ENCODE assay signal across 14 mouse cellular contexts in the genomic region with DNA sequence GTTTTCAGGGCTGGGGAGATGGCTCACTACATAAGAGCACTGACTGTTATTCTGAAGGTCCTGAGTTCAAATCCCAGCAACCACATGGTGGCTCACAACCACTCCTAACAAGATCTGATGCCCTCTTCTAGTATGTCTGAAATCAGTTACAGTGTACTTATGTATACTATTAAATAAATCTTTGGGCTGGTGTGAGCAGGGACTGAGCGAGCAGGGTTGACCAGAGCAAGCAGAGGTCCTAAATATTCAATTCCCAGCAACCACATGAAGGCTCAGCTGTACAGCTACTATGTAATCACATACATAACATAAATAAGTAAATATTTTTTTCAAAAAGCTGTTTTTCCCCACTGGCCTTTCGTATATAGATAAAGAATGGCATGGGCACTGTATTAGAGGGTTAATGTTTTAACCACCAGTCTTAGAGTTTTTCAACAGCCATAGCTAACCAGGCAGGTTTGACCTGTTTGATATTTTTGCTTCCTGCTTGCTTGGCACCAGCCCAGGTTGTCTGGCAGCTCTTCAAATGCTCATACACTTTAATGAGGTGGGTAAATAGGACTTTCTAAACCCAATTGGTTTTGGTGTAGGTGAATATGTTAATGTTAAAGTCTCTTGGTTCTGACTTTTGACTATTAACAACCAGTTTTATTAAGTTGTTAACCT.
DNase-seq lines count a peak whose midpoint lies in the region; ATAC-seq lines count a peak whose summit lies in the region.
"Had no signal": no experiment of that assay in that cellular context is flagged by ENCODE, and none has a peak within 500 bp of the region (broad histone marks: within the 10 kb centered on the region; RNA-seq: fewer than 3 reads in every experiment).

No protein-coding gene starts in this region.

- no peaks in the 10 kb centered on the region for H3K4me1 ChIP-seq in lung, embryonic 15.5 days
- H3K4me1 ChIP-seq in heart, embryonic 10.5 days: no peaks in the 10 kb centered on the region
- H3K4me1 ChIP-seq: heart, embryonic 12.5 days; liver, embryonic 15.5 days had no signal

- H3K4me2 ChIP-seq in lung, embryonic 15.5 days: no peak overlapping the region
- H3K4me2 ChIP-seq: heart, embryonic 12.5 days; liver, embryonic 15.5 days had no signal

- DNase-seq in cerebellum, postnatal 25 days: peak; percentile 60 to 75
- no peak for DNase-seq in cerebellum, adult 9-10 months
- DNase-seq in kidney, adult 9 months: peak; percentile 84
- peak; percentile 42 for DNase-seq in testis, postnatal 10 days (ENCODE audit: low spot score)
- DNase-seq in right cerebral cortex, adult 18-20 months: no peak
- no peak for DNase-seq in heart, embryonic 10.5 days (ENCODE audit: low spot score)
- no peak for DNase-seq in right cerebral cortex, postnatal 36 days (ENCODE audit: low spot score in 2 of 2)
- DNase-seq: adrenal gland, postnatal 10 days; cerebellum, adult 11 months; layer of hippocampus, postnatal 36 days had no signal

- no peak overlapping the region for H3K9ac ChIP-seq in lung, embryonic 15.5 days
- H3K9ac ChIP-seq: heart, embryonic 12.5 days; liver, embryonic 15.5 days had no signal

- peak; percentile 76; the same call in 1 of the 2 replicates for ATAC-seq in lung, embryonic 15.5 days (ENCODE audit: borderline replicate concordance, extremely low read depth, low FRiP score, low TSS enrichment)
- ATAC-seq: hindbrain, embryonic 16.5 days had no signal

- no peaks in the 10 kb centered on the region for H3K36me3 ChIP-seq in lung, embryonic 15.5 days
- no peaks in the 10 kb centered on the region for H3K36me3 ChIP-seq in heart, embryonic 10.5 days
- H3K36me3 ChIP-seq: heart, embryonic 12.5 days; liver, embryonic 15.5 days had no signal

- no peaks in the 10 kb centered on the region for H3K9me3 ChIP-seq in lung, embryonic 15.5 days
- no peaks in the 10 kb centered on the region for H3K9me3 ChIP-seq in heart, embryonic 10.5 days
- H3K9me3 ChIP-seq: heart, embryonic 12.5 days; liver, embryonic 15.5 days had no signal

- H3K4me3 ChIP-seq in lung, embryonic 15.5 days: no peak overlapping the region
- H3K4me3 ChIP-seq in heart, embryonic 10.5 days: no peak overlapping the region
- H3K4me3 ChIP-seq: heart, embryonic 12.5 days; liver, embryonic 15.5 days had no signal

- H3K27ac ChIP-seq in lung, embryonic 15.5 days: no peak overlapping the region
- H3K27ac ChIP-seq in heart, embryonic 10.5 days: no peak overlapping the region
- H3K27ac ChIP-seq: liver, embryonic 15.5 days had no signal

- H3K27me3 ChIP-seq in lung, embryonic 15.5 days: no peaks in the 10 kb centered on the region
- H3K27me3 ChIP-seq in heart, embryonic 10.5 days (ENCODE audit: insufficient read depth, poor library complexity, severe bottlenecking): no peaks in the 10 kb centered on the region
- H3K27me3 ChIP-seq: heart, embryonic 12.5 days; liver, embryonic 15.5 days had no signal

- 56% methylated on average over 2 of the region's 2 CpGs for WGBS in lung, embryonic 15.5 days
- 83% methylated on average over 2 of the region's 2 CpGs for WGBS in heart, embryonic 10.5 days

Comparison
In these comparisons a context has a peak if more than half of its experiments do, and no peak if none do; other contexts are left out.
1. DNase-seq: peak in cerebellum, postnatal 25 days (2 of 2), kidney, adult 9 months (single experiment) and testis, postnatal 10 days (single experiment); none in cerebellum, adult 9-10 months (single experiment), right cerebral cortex, adult 18-20 months (single experiment), heart, embryonic 10.5 days (single experiment) and right cerebral cortex, postnatal 36 days (0 of 2).